Mouse (Mus musculus) liver, postnatal 0 days (tissue): ENCODE measurements at regions not wholly inside any gene's neighbourhood (a gene's known extent, or its start where the extent isn't known, plus 50 kb on each side); places are given as distances from the start of the nearest gene placed in this dataset.
A peak's percentile ranks its signal among the peaks of the same experiment; 100 is the strongest.

Source experiments
- ATAC-seq: fragments of 200-750 bp; cut with Nextera tagmentation; 2 replicates; pipeline ENCODE4 v1.8.0; 2017; ENCODE audit warnings: mild to moderate bottlenecking, moderate library complexity
- DNase-seq: peaks from one replicate; pipeline ENCODE4 v3.0.0-alpha.2; 2016
- H3K27ac ChIP-seq: fragments of 300-500 bp; sonication (generic); 2 replicates; pipeline ENCODE4 v1.5.1; 2014; ENCODE audit warnings: antibody characterized with exemption, moderate library complexity, mild to moderate bottlenecking, low read depth
- H3K27me3 ChIP-seq: fragments of 300-500 bp; sonication (generic); 2 replicates; pipeline ENCODE4 v1.6.1; 2014; ENCODE audit warnings: low read length, control low read depth, mixed read lengths; ENCODE audit not compliant: insufficient read depth
- H3K36me3 ChIP-seq: fragments of 300-500 bp; sonication (generic); replicated peaks from 2 replicates; pipeline ENCODE4 v1.6.1; 2014; ENCODE audit warnings: mild to moderate bottlenecking, control low read depth, low read length, moderate library complexity, mixed read lengths; ENCODE audit not compliant: insufficient read depth
- H3K4me1 ChIP-seq: fragments of 300-500 bp; sonication (generic); 2 replicates; pipeline ENCODE4 v1.6.1; 2014; ENCODE audit warnings: antibody characterized with exemption, mild to moderate bottlenecking, control low read depth; ENCODE audit not compliant: insufficient read depth
- H3K4me2 ChIP-seq: fragments of 300-500 bp; sonication (generic); 2 replicates; pipeline ENCODE4 v1.6.1; 2014; ENCODE audit warnings: low read depth, mild to moderate bottlenecking, low read length, moderate library complexity, mixed read lengths
- H3K4me3 ChIP-seq: fragments of 300-500 bp; sonication (generic); 2 replicates; pipeline ENCODE4 v1.5.1; 2014; ENCODE audit warnings: low read depth, low read length
- H3K9ac ChIP-seq: fragments of 300-500 bp; sonication (generic); replicated peaks from 2 replicates; pipeline ENCODE4 v1.6.1; 2014; ENCODE audit warnings: mild to moderate bottlenecking, moderate library complexity
- H3K9me3 ChIP-seq: fragments of 300-500 bp; sonication (generic); 2 replicates; pipeline ENCODE4 v1.6.1; 2016; ENCODE audit warnings: mild to moderate bottlenecking, control low read depth, low read length, mixed read lengths
- CTCF ChIP-seq: sonication (generic); IDR thresholded peaks from 2 replicates; pipeline ENCODE4 v1.5.1; 2016; ENCODE audit warnings: antibody characterized with exemption, low read depth
- EP300 ChIP-seq: IDR thresholded peaks from 2 replicates; pipeline ENCODE4 v1.6.1; 2016; ENCODE audit warnings: antibody characterized with exemption, low read depth, mild to moderate bottlenecking
- WGBS: fragments of 180-500 bp; shearing (Covaris S2); extraction: QIAGEN DNeasy Blood & Tissue Kit; methylation state at CpG from one replicate; pipeline ENCODE4 v1.1.7; 2014; ENCODE audit not compliant: insufficient replicate concordance; 5-methylcytosine and 5-hydroxymethylcytosine counted together

- Histone ChIP-seq H3K4me1 (no peaks in the 10 kb centered on the region), H3K27me3 (no peaks in the 10 kb centered on the region), H3K4me2 (no peak overlapping the region), H3K9me3 (no peaks in the 10 kb centered on the region), H3K27ac (no peak overlapping the region), H3K36me3 (no peaks in the 10 kb centered on the region), H3K9ac (no peak overlapping the region), H3K4me3 (no peak overlapping the region)
- DNase-seq: no peak
- WGBS: 80% methylated on average over 4 of the region's 4 CpGs
- TF ChIP-seq CTCF (no peak), EP300 (no peak)
- ATAC-seq: no peak
Measured at GRCm38 (mm10) chr1:43260491-43260890, 63.7 kb upstream of the Fhl2 start.

DNA sequence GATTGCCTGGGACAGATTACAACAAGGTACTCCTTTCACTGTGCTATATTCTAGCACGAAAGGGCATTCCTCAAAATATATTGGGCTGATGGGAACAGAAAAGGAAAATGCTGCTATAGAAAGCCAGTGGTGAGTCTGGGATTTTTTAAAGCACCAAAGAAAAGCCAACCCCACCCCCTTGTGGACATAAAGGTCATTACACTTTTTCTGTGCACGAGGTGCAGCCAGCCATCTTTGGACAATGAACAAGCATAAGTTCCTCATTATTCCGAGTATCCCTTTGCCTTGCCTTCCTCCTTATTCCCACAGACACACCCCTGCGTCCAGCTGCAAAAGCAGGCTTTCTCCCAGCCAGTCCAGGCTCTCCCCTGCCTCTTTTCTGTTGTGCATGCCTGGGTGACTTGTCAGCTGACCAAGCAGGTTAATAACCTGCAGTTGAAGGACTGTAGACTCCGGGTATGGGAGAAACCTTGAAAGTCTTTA is 67.7 kb upstream of the Fhl2 start:
- Histone ChIP-seq H3K4me2 (no peak overlapping the region), H3K27me3 (no peaks in the 10 kb centered on the region), H3K36me3 (no peaks in the 10 kb centered on the region), H3K9ac (no peak overlapping the region), H3K27ac (no peak overlapping the region), H3K9me3 (no peaks in the 10 kb centered on the region), H3K4me1 (no peaks in the 10 kb centered on the region), H3K4me3 (no peak overlapping the region)
- WGBS: 12% methylated on average over 5 of the region's 5 CpGs
- TF ChIP-seq CTCF (peak; percentile 79), EP300 (no peak)
- DNase-seq (peak; percentile 52), ATAC-seq (no peak)

DNA sequence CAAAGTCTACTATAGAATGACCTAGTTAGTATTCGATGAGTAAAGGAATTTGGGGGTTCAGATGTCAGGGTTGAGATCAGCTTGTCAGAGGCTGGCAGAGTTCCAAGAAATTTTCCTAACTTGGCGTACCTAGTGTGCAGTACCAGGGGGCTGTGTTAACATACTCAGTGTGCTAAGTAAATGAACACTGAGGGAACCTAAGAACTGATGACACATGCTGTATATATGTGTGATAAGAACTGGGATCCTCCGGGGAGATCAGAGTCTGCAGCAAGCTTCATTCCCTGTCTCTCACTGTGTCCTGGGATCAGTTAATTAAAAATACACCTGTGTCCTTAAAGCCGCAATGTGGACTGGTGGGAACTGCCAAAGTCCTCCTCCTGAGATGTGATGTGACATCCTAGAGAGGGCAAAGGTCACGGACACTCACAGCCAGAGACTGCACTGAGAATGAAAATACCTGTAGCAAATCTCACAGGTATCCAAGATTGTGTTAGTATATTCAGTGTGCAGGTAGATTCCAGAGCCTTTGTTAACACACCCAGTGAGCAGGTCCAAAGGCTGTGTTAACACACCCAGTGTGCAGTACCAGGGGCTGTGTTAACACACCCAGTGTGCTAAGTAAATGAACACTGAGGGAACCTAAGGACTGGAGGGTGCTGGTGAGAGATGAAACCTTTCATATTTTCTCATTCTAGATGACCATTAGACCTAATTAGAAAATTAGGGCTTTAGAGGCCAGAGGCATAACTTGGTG is 69.1 kb upstream of the Fhl2 start:
- ATAC-seq (no peak), DNase-seq (no peak)
- no peak overlapping the region for H3K4me2 ChIP-seq
- WGBS: 61% methylated on average over 5 of the region's 5 CpGs
- no peaks in the 10 kb centered on the region for H3K36me3 ChIP-seq
- TF ChIP-seq EP300 (no peak), CTCF (no peak)
- H3K4me3 ChIP-seq: no peak overlapping the region
- H3K4me1 ChIP-seq: no peaks in the 10 kb centered on the region
- H3K27ac ChIP-seq: no peak overlapping the region
- no peaks in the 10 kb centered on the region for H3K9me3 ChIP-seq
- no peak overlapping the region for H3K9ac ChIP-seq
- H3K27me3 ChIP-seq: no peaks in the 10 kb centered on the region

DNA sequence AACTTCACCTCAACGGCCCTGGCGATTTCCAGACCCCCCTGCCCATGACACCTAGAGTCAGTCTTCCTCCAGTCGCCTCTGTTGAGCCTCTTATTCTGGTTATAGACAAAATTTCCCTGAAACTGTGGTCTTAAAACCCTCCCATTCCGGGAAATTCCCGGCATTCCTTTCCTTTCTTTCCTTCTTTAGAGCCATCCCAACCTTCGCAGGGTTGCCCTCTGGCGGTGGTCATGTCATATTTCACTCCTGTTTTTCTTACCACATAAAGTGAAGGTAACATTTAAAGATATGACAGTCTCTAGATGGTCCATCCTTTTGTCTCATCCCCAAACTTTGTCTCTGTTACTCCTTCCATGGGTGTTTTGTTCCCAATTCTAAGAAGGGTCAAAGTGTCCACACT is 72.9 kb upstream of the Fhl2 start:
- H3K9ac ChIP-seq: no peak overlapping the region
- no peak overlapping the region for H3K4me3 ChIP-seq
- no peak for ATAC-seq
- no peaks in the 10 kb centered on the region for H3K4me1 ChIP-seq
- TF ChIP-seq EP300 (no peak), CTCF (peak; percentile 32; the same call in 1 of the 2 replicates)
- H3K36me3 ChIP-seq: no peaks in the 10 kb centered on the region
- no peak for DNase-seq
- H3K9me3 ChIP-seq: no peaks in the 10 kb centered on the region
- H3K4me2 ChIP-seq: no peak overlapping the region
- 41% methylated on average over 7 of the region's 7 CpGs for WGBS
- no peaks in the 10 kb centered on the region for H3K27me3 ChIP-seq
- H3K27ac ChIP-seq: no peak overlapping the region

DNA sequence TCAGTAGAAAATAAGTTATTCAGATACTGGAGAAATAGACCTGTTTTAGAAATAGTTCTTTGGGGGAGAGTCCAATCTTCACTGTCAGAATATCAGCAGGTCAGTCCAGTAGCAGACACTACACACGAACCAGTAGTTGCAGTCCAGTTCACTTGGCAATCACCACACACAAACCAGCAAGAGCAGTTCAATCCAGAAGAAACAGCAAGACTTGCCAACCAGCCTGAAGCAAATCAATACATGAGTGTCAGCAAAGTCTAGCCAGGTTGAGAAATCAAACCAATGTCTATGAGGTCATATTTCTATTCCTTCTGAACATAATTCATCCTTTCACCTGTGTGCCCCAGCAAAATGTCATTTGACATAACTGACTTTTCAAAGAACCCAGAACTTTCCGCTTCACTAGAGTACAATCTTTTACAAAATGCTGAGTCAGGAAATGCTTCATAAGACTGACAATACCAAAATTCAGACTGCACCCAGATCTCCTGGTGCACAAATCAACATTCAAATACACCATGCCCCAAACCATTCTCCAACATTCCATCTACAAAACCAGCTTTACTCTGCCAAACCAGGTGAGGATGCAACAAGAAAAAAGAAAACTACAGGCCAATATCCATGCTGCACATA is 76.6 kb upstream of the Fhl2 start:
- Histone ChIP-seq H3K9me3 (no peaks in the 10 kb centered on the region), H3K27ac (no peak overlapping the region), H3K27me3 (no peaks in the 10 kb centered on the region), H3K4me3 (no peak overlapping the region), H3K4me2 (no peak overlapping the region), H3K36me3 (no peaks in the 10 kb centered on the region), H3K4me1 (no peaks in the 10 kb centered on the region), H3K9ac (no peak overlapping the region)
- WGBS: 72% methylated on average over 2 of the region's 2 CpGs
- DNase-seq (no peak), ATAC-seq (no peak)
- TF ChIP-seq CTCF (no peak), EP300 (no peak)

GRCm38 (mm10) chr1:43291736-43292135 is 95.0 kb upstream of the Fhl2 start:
- Histone ChIP-seq H3K4me3 (no peak overlapping the region), H3K36me3 (no peaks in the 10 kb centered on the region), H3K27ac (no peak overlapping the region), H3K4me1 (peaks cover 7% of the 10 kb centered on the region; the same call in 1 of the 2 replicates), H3K27me3 (no peaks in the 10 kb centered on the region), H3K9me3 (no peaks in the 10 kb centered on the region), H3K4me2 (no peak overlapping the region), H3K9ac (no peak overlapping the region)
- no peak for DNase-seq
- TF ChIP-seq EP300: no peak
- TF ChIP-seq CTCF: no peak
- no peak for ATAC-seq
- 81% methylated on average over 8 of the region's 8 CpGs for WGBS
